Mouse (Mus musculus) heart, adult 2 months (tissue): ENCODE results near the gene Gm15557. TPM values are rescaled to one million over a fixed set of nuclear protein-coding genes. Genes with fewer than 3 reads are reported as not detected.

Experiments used
- DNase-seq, 2 experiments: peaks; one replicate each; pipeline ENCODE4 v3.0.0; 2021
- H3K27ac ChIP-seq: fragments of 200-600 bp; 2 replicates; pipeline ENCODE4 v1.8.1; 2022
- H3K27me3 ChIP-seq: fragments of 200-500 bp; 2 replicates; pipeline ENCODE4 v1.6.1; 2012; ENCODE audit warnings: mild to moderate bottlenecking, low read length, inconsistent platforms, mixed read lengths; ENCODE audit not compliant: control insufficient read depth, insufficient read depth
- H3K36me3 ChIP-seq: fragments of 200-500 bp; 2 replicates; pipeline ENCODE4 v1.6.1; 2012; ENCODE audit warnings: low read length, inconsistent platforms; ENCODE audit not compliant: control insufficient read depth, insufficient read depth
- H3K4me1 ChIP-seq: fragments of 200-500 bp; 2 replicates; pipeline ENCODE4 v1.6.1; 2011; ENCODE audit warnings: low read length; ENCODE audit not compliant: control insufficient read depth, insufficient read depth
- H3K4me3 ChIP-seq: fragments of 200-600 bp; 2 replicates; pipeline ENCODE4 v1.8.1; 2022
- H3K79me2 ChIP-seq: fragments of 200-500 bp; replicated peaks from 2 replicates; pipeline ENCODE4 v1.6.1; 2012; ENCODE audit warnings: mild to moderate bottlenecking, inconsistent platforms, low read length, moderate library complexity, mixed read lengths; ENCODE audit not compliant: control insufficient read depth, insufficient read depth
- H3K9ac ChIP-seq: fragments of 200-500 bp; 2 replicates; pipeline ENCODE4 v1.6.1; 2012; ENCODE audit warnings: low read depth, mild to moderate bottlenecking, control low read depth, inconsistent platforms, low read length, mixed read lengths
- CTCF ChIP-seq: fragments of 200-600 bp; IDR thresholded peaks from 2 replicates; pipeline ENCODE4 v1.8.1; 2022; ENCODE audit warnings: antibody characterized with exemption, mild to moderate bottlenecking, moderate library complexity
- EP300 ChIP-seq: fragments of 200-500 bp; IDR thresholded peaks from 2 replicates; pipeline ENCODE4 v1.6.1; 2011; ENCODE audit warnings: low read depth, low read length, control low read depth; ENCODE audit not compliant: insufficient read depth
- POLR2A ChIP-seq: fragments of 200-500 bp; IDR thresholded peaks from 2 replicates; pipeline ENCODE4 v1.6.1; 2011; ENCODE audit warnings: mild to moderate bottlenecking, low read depth, low read length, control low read depth; ENCODE audit not compliant: insufficient read depth
- WGBS: fragments of 180-500 bp; shearing (Covaris S2); methylation state at CpG from one replicate; pipeline ENCODE4 v1.1.7; 2018; 5-methylcytosine and 5-hydroxymethylcytosine counted together
- intact Hi-C: fragments of 180-260 bp; cut with DNase I; formaldehyde crosslinking; loops from one replicate; pipeline ENCODE4 v1.15.1; 2025
- polyA plus RNA-seq: library from polyadenylated mRNA; depleted of rRNA; stranded (reverse); fragments of >200 nt; gene quantifications from 2 replicates; pipeline ENCODE4 v1.2.3, GENCODE M21; 2012
- total RNA-seq, 2 experiments: library from RNA; stranded (reverse); gene quantifications; 2 replicates each; pipeline ENCODE4 v1.2.3; 2021

Gm15557 gene
- total and polyA plus RNA-seq, 3 experiments = not detected

GRCm38 (mm10) chr2:155959981-155960380 lies 19.5 kb downstream of the Gm15557 start:
- Histone ChIP-seq H3K79me2 (no peaks in the 10 kb centered on the region), H3K27ac (no peak overlapping the region), H3K27me3 (no peaks in the 10 kb centered on the region), H3K4me3 (no peak overlapping the region), H3K4me1 (no peaks in the 10 kb centered on the region), H3K9ac (no peak overlapping the region), H3K36me3 (no peaks in the 10 kb centered on the region)
- 88% methylated on average over 5 of the region's 5 CpGs for WGBS
- no peak for TF ChIP-seq POLR2A
- TF ChIP-seq CTCF = no peak
- no peak for TF ChIP-seq EP300
- DNase-seq = no peak
- intact Hi-C loops = loop anchor here (5.0 kb wide), 2 partner anchors 182 to 317 kb away; partner anchors contain the start of genes Nfs1 and Romo1

- Histone ChIP-seq H3K9ac (no peak overlapping the region), H3K27ac (no peak overlapping the region), H3K4me3 (no peak overlapping the region), H3K27me3 (no peaks in the 10 kb centered on the region), H3K4me1 (no peaks in the 10 kb centered on the region), H3K79me2 (no peaks in the 10 kb centered on the region), H3K36me3 (no peaks in the 10 kb centered on the region)
- DNase-seq = no peak
- 90% methylated on average over 10 of the region's 10 CpGs for WGBS
- TF ChIP-seq EP300 (no peak), CTCF (no peak), POLR2A (no peak)
- intact Hi-C loops = loop anchor here (5.0 kb wide), 2 partner anchors 180 to 315 kb away; partner anchors contain the start of genes Nfs1 and Romo1
These were observed 21.3 kb downstream of the Gm15557 start for GRCm38 (mm10) chr2:155961862-155962261.

GRCm38 (mm10) chr2:155962991-155963390 lies 22.5 kb downstream of the Gm15557 start:
- intact Hi-C loops = loop anchor here (5.0 kb wide), 2 partner anchors 179 to 314 kb away; partner anchors contain the start of genes Nfs1 and Romo1
- Histone ChIP-seq H3K9ac (no peak overlapping the region), H3K27me3 (no peaks in the 10 kb centered on the region), H3K27ac (no peak overlapping the region), H3K36me3 (no peaks in the 10 kb centered on the region), H3K79me2 (no peaks in the 10 kb centered on the region), H3K4me3 (no peak overlapping the region), H3K4me1 (no peaks in the 10 kb centered on the region)
- 33% methylated on average over 1 of the region's 1 CpGs for WGBS
- DNase-seq = no peak
- TF ChIP-seq CTCF (peak; percentile 70), EP300 (no peak)

GRCm38 (mm10) chr2:155973348-155973747 lies 32.8 kb downstream of the Gm15557 start:
- no peak overlapping the region for H3K9ac ChIP-seq
- no peak for TF ChIP-seq POLR2A
- TF ChIP-seq CTCF = no peak
- no peak for TF ChIP-seq EP300
- no peak overlapping the region for H3K27ac ChIP-seq
- no peak overlapping the region for H3K4me3 ChIP-seq
- no peaks in the 10 kb centered on the region for H3K27me3 ChIP-seq
- H3K79me2 ChIP-seq = no peaks in the 10 kb centered on the region
- no peaks in the 10 kb centered on the region for H3K36me3 ChIP-seq
- 91% methylated on average over 6 of the region's 6 CpGs for WGBS
- DNase-seq = no peak
- intact Hi-C loops = no loop called here
- H3K4me1 ChIP-seq = no peaks in the 10 kb centered on the region

GRCm38 (mm10) chr2:155974087-155974731 lies 33.7 kb downstream of the Gm15557 start:
- intact Hi-C loops = no loop called here
- Histone ChIP-seq H3K9ac (no peak overlapping the region), H3K27ac (no peak overlapping the region), H3K79me2 (no peaks in the 10 kb centered on the region), H3K4me1 (no peaks in the 10 kb centered on the region), H3K4me3 (no peak overlapping the region), H3K36me3 (no peaks in the 10 kb centered on the region), H3K27me3 (no peaks in the 10 kb centered on the region)
- WGBS = 68% methylated on average over 14 of the region's 14 CpGs
- TF ChIP-seq CTCF = no peak
- TF ChIP-seq EP300 = no peak
- no peak for TF ChIP-seq POLR2A
- DNase-seq = no peak

GRCm38 (mm10) chr2:155979328-155979991 lies 38.9 kb downstream of the Gm15557 start:
- TF ChIP-seq EP300 (no peak), POLR2A (0 out of 2 replicates have a peak, but pooled peaks have one; percentile 59)
- intact Hi-C loops = no loop called here
- Histone ChIP-seq H3K27me3 (no peaks in the 10 kb centered on the region), H3K36me3 (no peaks in the 10 kb centered on the region), H3K4me3 (peak overlapping the region; percentile 41), H3K4me1 (no peaks in the 10 kb centered on the region), H3K27ac (peak overlapping the region; percentile 67), H3K9ac (peak overlapping the region; percentile 49), H3K79me2 (no peaks in the 10 kb centered on the region)
- DNase-seq = peak; percentile 58 to 69
- WGBS = 52% methylated on average over 5 of the region's 5 CpGs
